Mouse (Mus musculus) embryonic fibroblast, embryonic 13.5 days (primary cell): ENCODE data around the gene Plk4.

ENCODE experiments used
- CTCF ChIP-seq: IDR thresholded peaks from 2 replicates; pipeline ENCODE4 v1.5.1; 2011; ENCODE audit warnings: mild to moderate bottlenecking, control low read depth, low read length, moderate library complexity, borderline replicate concordance; ENCODE audit not compliant: insufficient read depth
- POLR2A ChIP-seq: IDR thresholded peaks from 2 replicates; pipeline ENCODE4 v1.6.1; 2011; ENCODE audit warnings: low read depth, mild to moderate bottlenecking, control low read depth, low read length, moderate library complexity

DNA sequence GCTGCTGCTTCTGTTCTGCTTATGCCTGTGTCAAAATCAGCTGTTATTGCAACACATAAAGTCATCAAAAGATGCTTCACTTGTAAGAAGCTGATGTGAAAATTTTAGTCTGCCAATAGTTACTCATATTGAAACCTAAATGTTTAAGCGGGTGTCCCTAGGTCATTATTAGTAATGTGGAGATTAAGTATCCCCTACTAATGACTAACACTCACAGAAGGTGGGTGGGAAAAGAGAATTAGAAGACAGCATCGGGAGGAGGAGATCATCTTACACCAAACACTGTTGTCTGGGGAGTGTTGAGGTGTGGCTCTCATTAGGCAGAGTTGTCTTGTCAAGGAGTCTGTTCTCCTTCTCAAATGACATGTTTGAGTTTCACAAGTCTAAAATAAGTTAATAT, 7.1 kb downstream of the Plk4 start:
- TF ChIP-seq CTCF (no peak), POLR2A (no peak)
